ENCODE assay signal across 29 mouse cellular contexts in genomic region chr3:95256931-95257330, GRCm38 (mm10). TPM values are rescaled to one million over a fixed set of nuclear protein-coding genes. Genes with fewer than 3 reads are reported as not detected.
"Had no signal": no experiment of that assay in that cellular context is flagged by ENCODE, and none has a peak within 500 bp of the region (broad histone marks: within the 10 kb centered on the region; RNA-seq: fewer than 3 reads in every experiment).

No protein-coding gene starts in this region.

- H3K27ac ChIP-seq: heart, adult 2 months; heart, embryonic 13.5 days; heart, embryonic 15.5 days; hindbrain, embryonic 10.5 days; hindbrain, embryonic 12.5 days; hindbrain, embryonic 14.5 days; intestine, embryonic 15.5 days; kidney, postnatal 0 days; layer of hippocampus, adult 2 months; left cerebral cortex, adult 2 months; limb, embryonic 10.5 days; limb, embryonic 12.5 days; liver, embryonic 13.5 days; liver, embryonic 15.5 days had no signal

- H3K4me3 ChIP-seq: heart, adult 2 months; heart, embryonic 13.5 days; heart, embryonic 15.5 days; hindbrain, embryonic 10.5 days; hindbrain, embryonic 12.5 days; intestine, embryonic 15.5 days; layer of hippocampus, adult 2 months; left cerebral cortex, adult 2 months; limb, embryonic 10.5 days; limb, embryonic 12.5 days; liver, embryonic 13.5 days; liver, embryonic 15.5 days had no signal

- H3K9ac ChIP-seq: forebrain, postnatal 0 days; heart, embryonic 13.5 days; heart, embryonic 15.5 days; hindbrain, embryonic 12.5 days; hindbrain, embryonic 14.5 days; intestine, embryonic 15.5 days; limb, embryonic 12.5 days; liver, embryonic 13.5 days; liver, embryonic 15.5 days; liver, postnatal 0 days had no signal

- H3K27me3 ChIP-seq: heart, embryonic 13.5 days; heart, embryonic 15.5 days; hindbrain, embryonic 12.5 days; intestine, embryonic 15.5 days; limb, embryonic 12.5 days; liver, embryonic 13.5 days; liver, embryonic 15.5 days had no signal

- DNase-seq: forebrain, postnatal 0 days; gastrocnemius, postnatal 14 days; gastrocnemius, postnatal 36 days; heart, adult 11 months; heart, adult 2 months; heart, postnatal 14 days; heart, postnatal 4 days; liver; liver, embryonic 13.5 days; liver, postnatal 0 days had no signal

- H3K4me1 ChIP-seq: heart, embryonic 13.5 days; heart, embryonic 15.5 days; hindbrain, embryonic 10.5 days; hindbrain, embryonic 12.5 days; intestine, embryonic 15.5 days; limb, embryonic 10.5 days; limb, embryonic 12.5 days; liver, embryonic 13.5 days; liver, embryonic 15.5 days had no signal

- H3K9me3 ChIP-seq: heart, embryonic 13.5 days; heart, embryonic 15.5 days; hindbrain, embryonic 10.5 days; hindbrain, embryonic 12.5 days; intestine, embryonic 15.5 days; limb, embryonic 10.5 days; limb, embryonic 12.5 days; liver, embryonic 13.5 days; liver, embryonic 15.5 days had no signal

RNA-seq across cellular contexts. Expression of gene Bnipl, which starts 5.9 kb away (rescaled TPM):
- total RNA-seq: gastrocnemius, adult 18-20 months; gastrocnemius, adult 8-10 months; gastrocnemius, postnatal 14 days; gastrocnemius, postnatal 36 days; heart, adult 2 months; heart, postnatal 4 days had no signal
- polyA plus RNA-seq: forebrain, postnatal 0 days; heart, embryonic 11.5 days; heart, postnatal 0 days; hindbrain, embryonic 14.5 days; hindbrain, embryonic 16.5 days; intestine, postnatal 0 days; liver, embryonic 13.5 days; liver, embryonic 15.5 days; liver, postnatal 0 days had no signal

RNA-seq across cellular contexts. Expression of gene Gm128, which starts 15.5 kb away (rescaled TPM):
- total RNA-seq: gastrocnemius, adult 18-20 months; gastrocnemius, adult 8-10 months; gastrocnemius, postnatal 36 days; heart, adult 2 months; heart, postnatal 14 days; left cerebral cortex, postnatal 14 days had no signal
- polyA plus RNA-seq: heart, postnatal 0 days had no signal
